Mouse (Mus musculus) liver, embryonic 12.5 days (tissue): Measurements from ENCODE around the gene Elp5. TPM values are rescaled to one million over a fixed set of nuclear protein-coding genes. Genes with fewer than 3 reads are reported as not detected.

Source experiments
- ATAC-seq: fragments of 200-750 bp; cut with Nextera tagmentation; 2 replicates; pipeline ENCODE4 v1.8.0; 2017; ENCODE audit warnings: moderate number of reproducible peaks, mild to moderate bottlenecking, moderate library complexity
- H3K27ac ChIP-seq: fragments of 300-500 bp; sonication (generic); 2 replicates; pipeline ENCODE4 v1.5.1; 2016; ENCODE audit warnings: mild to moderate bottlenecking
- H3K27me3 ChIP-seq: fragments of 300-500 bp; sonication (generic); replicated peaks from 2 replicates; pipeline ENCODE4 v1.6.1; 2016; ENCODE audit warnings: mild to moderate bottlenecking, moderate library complexity
- H3K36me3 ChIP-seq: fragments of 300-500 bp; sonication (generic); 2 replicates; pipeline ENCODE4 v1.6.1; 2016; ENCODE audit warnings: mild to moderate bottlenecking, moderate library complexity
- H3K4me1 ChIP-seq: fragments of 300-500 bp; sonication (generic); 2 replicates; pipeline ENCODE4 v1.6.1; 2016
- H3K4me2 ChIP-seq: fragments of 300-500 bp; sonication (generic); 2 replicates; pipeline ENCODE4 v1.6.1; 2016; ENCODE audit warnings: mild to moderate bottlenecking, moderate library complexity
- H3K4me3 ChIP-seq: fragments of 300-500 bp; sonication (generic); 2 replicates; pipeline ENCODE4 v1.5.1; 2016; ENCODE audit warnings: mild to moderate bottlenecking, moderate library complexity
- H3K9ac ChIP-seq: fragments of 300-500 bp; sonication (generic); 2 replicates; pipeline ENCODE4 v1.6.1; 2016; ENCODE audit warnings: mild to moderate bottlenecking, moderate library complexity
- H3K9me3 ChIP-seq: fragments of 300-500 bp; sonication (generic); replicated peaks from 2 replicates; pipeline ENCODE4 v1.6.1; 2016; ENCODE audit warnings: mild to moderate bottlenecking, moderate library complexity
- WGBS: fragments of 180-500 bp; shearing (Covaris S2); methylation state at CpG from one replicate; pipeline ENCODE4 v1.1.7; 2016; ENCODE audit not compliant: insufficient replicate concordance; 5-methylcytosine and 5-hydroxymethylcytosine counted together
- microRNA counts: library from miRNA; unstranded; fragments of <30 nt; microRNA quantifications from one replicate; lab custom pipeline; 2017
- microRNA-seq: library from miRNA; unstranded; fragments of <30 nt; microRNA quantifications from one replicate; pipeline ENCODE4, GENCODE M21; 2017
- polyA plus RNA-seq: library from polyadenylated mRNA; unstranded; fragments of >200 nt; fragmentation: Nextera tagmentation; extraction: Ambion mirVana; gene quantifications from 2 replicates; pipeline ENCODE4 v1.2.1, GENCODE M21; 2016

Gene Elp5
- polyA plus RNA-seq, 1 experiment from 2014 or later = 91.8 TPM

DNA sequence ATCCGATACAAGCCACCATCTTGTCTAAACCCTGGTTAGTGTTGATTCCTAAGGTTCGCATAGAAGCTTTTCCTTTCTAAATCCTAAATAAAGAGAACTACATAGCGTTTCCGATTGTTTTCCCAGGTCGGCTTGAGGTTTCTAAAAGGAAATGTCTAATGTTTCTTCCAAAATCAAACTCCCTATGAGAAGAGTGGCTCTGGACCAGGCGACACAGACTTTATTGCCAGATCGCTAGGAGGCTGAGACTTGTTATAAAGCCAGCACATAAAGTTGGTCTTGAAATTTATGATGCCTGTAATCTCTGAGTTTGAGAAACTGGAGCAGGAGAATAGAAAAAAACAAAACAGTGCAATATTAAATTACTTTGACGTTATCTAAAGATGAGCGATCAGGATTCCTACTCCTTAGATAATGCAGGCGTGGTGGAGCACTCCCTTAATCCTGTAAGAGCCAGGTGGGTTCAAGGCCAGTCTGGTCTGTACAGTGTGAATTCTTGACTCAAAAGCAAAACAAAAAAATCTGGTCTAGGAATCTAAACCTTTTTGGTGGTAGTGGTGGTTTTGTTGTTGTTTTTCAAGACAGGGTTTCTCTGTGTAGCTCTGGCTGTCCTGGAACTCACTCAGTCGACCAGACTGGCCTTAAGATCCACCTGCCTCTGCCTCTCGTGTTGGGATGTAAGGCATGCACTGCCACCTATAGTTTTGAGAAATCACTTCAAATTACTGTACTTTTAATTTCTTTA, 60.1 kb downstream of the Elp5 start:
- H3K9me3 ChIP-seq = no peaks in the 10 kb centered on the region
- peak overlapping the region; percentile 86 for H3K4me3 ChIP-seq
- WGBS = 1% methylated on average over 12 of the region's 12 CpGs
- H3K27me3 ChIP-seq = no peaks in the 10 kb centered on the region
- H3K4me1 ChIP-seq = peaks cover 50% of the 10 kb centered on the region
- peaks cover 27% of the 10 kb centered on the region for H3K36me3 ChIP-seq
- peak overlapping the region; percentile 99 for H3K27ac ChIP-seq
- H3K4me2 ChIP-seq = peak overlapping the region; percentile 78
- no peak for ATAC-seq
- peak overlapping the region; percentile 79 for H3K9ac ChIP-seq

DNA sequence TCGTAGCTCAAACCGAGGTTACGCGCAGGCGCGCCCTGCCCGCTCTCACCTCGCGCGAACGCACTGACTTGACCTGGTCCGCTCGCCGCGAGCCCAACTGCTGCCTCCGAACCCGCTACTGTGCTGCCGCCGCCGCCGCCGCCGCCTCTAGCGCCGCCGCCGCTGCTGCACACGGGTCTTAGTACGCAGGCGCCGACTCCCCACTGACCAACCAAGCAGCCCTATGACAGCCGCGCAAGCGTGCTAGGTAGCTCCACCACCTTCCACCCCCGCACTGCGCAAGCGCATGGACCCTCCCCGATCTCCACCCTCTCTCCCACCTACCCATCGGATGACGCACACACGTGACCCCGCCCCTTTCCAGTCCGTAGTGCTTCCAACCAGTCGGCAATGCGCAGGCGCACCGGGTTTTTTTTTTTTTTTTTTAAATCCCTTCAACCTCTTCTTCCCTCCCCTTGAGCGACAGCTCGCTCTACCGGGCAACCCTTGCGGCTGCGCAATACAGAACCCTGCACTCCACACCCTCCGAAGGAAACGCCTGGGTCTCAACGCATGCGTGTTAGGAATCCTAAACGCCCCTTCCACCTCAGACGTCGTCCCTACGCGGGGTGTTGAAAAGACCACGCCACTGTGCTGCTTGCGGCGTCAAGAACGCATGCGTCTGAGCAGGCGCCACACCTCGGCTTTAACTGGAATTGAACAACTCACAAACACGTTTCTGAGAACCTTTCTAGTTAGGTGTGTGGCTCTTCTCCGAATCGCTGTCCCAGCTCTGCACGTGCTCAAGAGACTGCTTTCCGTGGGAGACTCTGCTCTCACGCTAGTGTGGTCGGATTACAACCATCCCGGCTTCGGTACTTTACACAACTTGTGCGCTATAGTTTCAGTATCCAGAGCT, 61.0 kb downstream of the Elp5 start, which contains the start of gene Eif5a:
Gene Eif5a, minus strand, starts transcription at position 845 of the 898 bp plus-strand sequence.
- peaks cover 58% of the 10 kb centered on the region for H3K4me1 ChIP-seq

DNA sequence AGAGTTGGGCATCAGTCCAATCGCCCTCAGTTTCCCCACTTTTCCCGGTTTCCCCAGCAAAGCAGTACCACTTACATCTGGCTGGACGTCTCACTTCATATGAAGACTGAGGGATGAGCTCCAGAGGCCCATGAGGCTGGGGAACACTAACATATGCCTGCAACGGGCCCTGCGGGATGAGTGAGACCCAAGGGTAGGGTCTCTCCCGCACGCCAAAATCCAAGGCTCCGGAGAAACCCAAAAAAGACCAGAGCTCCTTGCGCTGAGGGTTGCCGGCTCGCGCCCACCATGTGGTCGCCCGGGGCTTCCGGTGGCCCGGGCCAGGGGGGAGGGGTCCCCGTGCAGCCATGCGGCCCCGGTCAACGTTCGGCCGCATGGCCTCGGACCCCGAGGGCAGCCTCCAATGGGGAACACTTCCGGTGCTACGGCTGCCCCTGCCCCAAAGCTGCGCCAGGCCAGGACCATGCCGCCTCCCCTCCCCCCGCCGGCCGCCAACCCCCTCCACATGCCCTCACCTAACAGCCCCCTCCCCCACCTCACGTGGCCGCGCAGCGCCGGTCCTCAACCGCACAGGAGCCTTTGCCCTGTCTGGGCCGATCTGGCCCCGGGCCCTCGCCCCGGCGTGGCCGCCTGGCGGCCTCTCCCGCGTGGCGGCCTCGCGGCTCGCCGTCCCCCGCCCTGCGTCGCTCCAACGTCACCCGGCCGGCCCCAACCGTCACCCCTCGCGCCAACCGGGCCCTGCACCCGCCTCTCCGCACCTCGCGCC, 61.9 kb downstream of the Elp5 start:
- Histone ChIP-seq H3K27ac (peak overlapping the region; percentile 99), H3K4me1 (peaks cover 68% of the 10 kb centered on the region), H3K4me3 (peak overlapping the region; percentile 86), H3K9ac (peak overlapping the region; percentile 100), H3K9me3 (no peaks in the 10 kb centered on the region), H3K27me3 (no peaks in the 10 kb centered on the region), H3K4me2 (peak overlapping the region; percentile 92), H3K36me3 (peaks cover 45% of the 10 kb centered on the region)
- WGBS = under 1% methylated on average over 46 of the region's 65 CpGs
- 0 out of 2 replicates have a peak, but pooled peaks have one; percentile 1 for ATAC-seq

More for the DNA sequence above, 61.0 kb downstream of the Elp5 start, which contains the start of gene Eif5a:
- ATAC-seq = peak; percentile 91
- H3K9me3 ChIP-seq = no peaks in the 10 kb centered on the region
- H3K9ac ChIP-seq = peak within 1 kb of the TSS; percentile 100
- peak within 1 kb of the TSS; percentile 99 for H3K27ac ChIP-seq
- H3K27me3 ChIP-seq = no peaks in the 10 kb centered on the region
- peak within 1 kb of the TSS; percentile 86 for H3K4me3 ChIP-seq
- WGBS = under 1% methylated on average over 78 of the region's 78 CpGs
- H3K36me3 ChIP-seq = peaks cover 36% of the 10 kb centered on the region
- H3K4me2 ChIP-seq = peak within 1 kb of the TSS; percentile 92

DNA sequence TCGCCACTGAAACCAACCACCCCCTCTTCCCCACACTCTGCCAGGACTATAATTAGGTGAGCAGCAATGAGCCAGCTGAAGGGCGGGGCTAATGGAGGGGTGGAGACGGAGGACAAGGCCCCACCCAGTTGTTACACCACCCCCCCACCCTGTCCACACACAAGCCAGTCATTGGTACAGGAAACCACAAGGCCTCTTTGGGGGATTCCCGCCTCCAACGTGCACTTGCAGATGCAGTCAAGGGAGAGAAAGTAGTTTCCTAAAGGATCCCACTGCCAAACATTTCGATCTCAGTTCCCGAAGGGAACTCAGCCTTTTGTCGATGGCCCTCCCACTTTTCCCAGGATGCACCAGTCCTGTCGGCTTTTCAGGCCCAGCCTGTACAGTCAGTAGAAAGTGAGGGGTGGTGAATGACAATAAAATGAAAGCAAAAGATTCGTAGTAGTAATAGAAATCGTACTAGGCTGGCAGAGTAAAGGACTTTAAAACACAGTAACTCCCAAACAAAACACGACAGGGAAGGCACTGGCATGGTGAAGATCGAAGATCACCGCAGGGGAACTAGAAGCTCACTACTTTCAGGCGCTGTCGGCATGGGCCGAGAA, 62.6 kb downstream of the Elp5 start:
- Histone ChIP-seq H3K27ac (peak overlapping the region; percentile 99), H3K27me3 (no peaks in the 10 kb centered on the region), H3K9me3 (no peaks in the 10 kb centered on the region), H3K4me2 (peak overlapping the region; percentile 92), H3K36me3 (peaks cover 52% of the 10 kb centered on the region), H3K4me1 (peaks cover 74% of the 10 kb centered on the region), H3K9ac (peak overlapping the region; percentile 100), H3K4me3 (peak overlapping the region; percentile 86)
- WGBS = under 1% methylated on average over 17 of the region's 17 CpGs
- peak; percentile 58 for ATAC-seq

DNA sequence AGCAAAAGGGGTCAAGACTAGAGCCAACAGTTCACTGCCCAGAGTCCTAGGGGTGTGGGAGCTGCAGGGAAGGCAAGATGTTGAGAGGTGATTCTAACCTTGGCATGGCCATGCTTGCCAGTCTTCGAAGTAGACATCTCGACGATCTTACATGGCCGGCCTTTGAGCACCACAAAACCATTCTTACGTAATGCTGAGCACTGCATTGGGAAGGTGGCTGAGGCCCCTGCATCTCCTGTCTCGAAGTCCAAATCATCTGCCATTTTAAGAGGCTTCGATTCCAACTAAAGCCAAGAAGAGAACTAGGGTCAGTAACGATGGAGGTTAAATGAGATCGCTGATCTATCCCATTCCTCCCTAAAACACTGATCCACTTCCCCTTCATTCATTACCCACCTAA, 63.3 kb downstream of the Elp5 start:
- H3K4me2 ChIP-seq = peak overlapping the region; percentile 92
- WGBS = 51% methylated on average over 9 of the region's 9 CpGs
- H3K27ac ChIP-seq = peak overlapping the region; percentile 99
- peaks cover 56% of the 10 kb centered on the region for H3K36me3 ChIP-seq
- peak overlapping the region; percentile 100 for H3K9ac ChIP-seq
- H3K27me3 ChIP-seq = no peaks in the 10 kb centered on the region
- no peak for ATAC-seq
- H3K4me3 ChIP-seq = peak overlapping the region; percentile 86
- H3K9me3 ChIP-seq = no peaks in the 10 kb centered on the region
- peaks cover 71% of the 10 kb centered on the region for H3K4me1 ChIP-seq

MicroRNAs within 50 kb of the gene (microRNA counts, 519-probe panel; counts per million panel counts)
- microRNA mmu-miR-324-3p (lab: Ali Mortazavi, UCI) (582 counts per million, percentile 70 among the panel's probes with 10 or more counts), microRNA mmu-miR-324-5p (lab: Ali Mortazavi, UCI) (582 counts per million, percentile 70 among the panel's probes with 10 or more counts)

Small RNA genes lying within 50 kb of the gene (microRNA-seq; reads per million reads assigned to microRNA genes)
- gene Gm44349 (1.1 reads per million), gene Mir324 (2,716 reads per million, percentile 83 among the genes with 10 or more reads in this experiment)

Other genes with a start within 250 kb of the Elp5 start
- 17.4 and 20.2 TPM in 2 replicates for gene Polr2a, start 223.9 kb downstream of the Elp5 start, polyA plus RNA-seq
- not detected in 2 replicates for gene Slc35g3, start 220.5 kb downstream of the Elp5 start, polyA plus RNA-seq
- gene Zbtb4, start 216.6 kb downstream of the Elp5 start, polyA plus RNA-seq = 0.43 and 0.70 TPM in 2 replicates
- gene Chrnb1, start 186.6 kb downstream of the Elp5 start, polyA plus RNA-seq = 0.63 and 0.64 TPM in 2 replicates
- 0.45 and 0.48 TPM in 2 replicates for gene Fgf11, start 180.7 kb downstream of the Elp5 start, polyA plus RNA-seq
- 0.59 and 0.72 TPM in 2 replicates for gene Tmem102, start 176.9 kb downstream of the Elp5 start, polyA plus RNA-seq
- not detected in 2 replicates for gene Gm39566, start 167.2 kb downstream of the Elp5 start, polyA plus RNA-seq
- not detected in 2 replicates for gene Spem2, start 164.1 kb downstream of the Elp5 start, polyA plus RNA-seq
- gene Spem1, start 160.3 kb downstream of the Elp5 start, polyA plus RNA-seq = not detected in 2 replicates
- gene Nlgn2, start 144.7 kb downstream of the Elp5 start, polyA plus RNA-seq = 1.3 and 1.4 TPM in 2 replicates
- gene Tmem256, start 144.0 kb downstream of the Elp5 start, polyA plus RNA-seq = 330 and 338 TPM in 2 replicates
- gene Plscr3, start 136.1 kb downstream of the Elp5 start, polyA plus RNA-seq = 37.0 and 37.7 TPM in 2 replicates
- gene Tnk1, start 123.8 kb downstream of the Elp5 start, polyA plus RNA-seq = 1.2 and 1.4 TPM in 2 replicates
- gene Tmem95, start 104.5 kb downstream of the Elp5 start, polyA plus RNA-seq = not detected in 2 replicates
- gene Kctd11, start 101.1 kb downstream of the Elp5 start, polyA plus RNA-seq = 1.3 TPM in 2 replicates
- 7.6 and 8.1 TPM in 2 replicates for gene Acap1, start 87.0 kb downstream of the Elp5 start, polyA plus RNA-seq
- gene 2810408A11Rik, start 81.5 kb downstream of the Elp5 start, polyA plus RNA-seq = 2.3 TPM in 2 replicates
- 4.5 and 5.7 TPM in 2 replicates for gene Neurl4, start 81.4 kb downstream of the Elp5 start, polyA plus RNA-seq
- gene Gps2, start 68.6 kb downstream of the Elp5 start, polyA plus RNA-seq = 125 TPM in 2 replicates
- gene Eif5a, start 60.6 kb downstream of the Elp5 start, polyA plus RNA-seq = 2,199 and 2,266 TPM in 2 replicates
- gene Ybx2, start 46.7 kb downstream of the Elp5 start, polyA plus RNA-seq = 0.20 and 0.25 TPM in 2 replicates
- 14.9 and 17.0 TPM in 2 replicates for gene Slc2a4, start 34.3 kb downstream of the Elp5 start, polyA plus RNA-seq
- 2.8 and 3.3 TPM in 2 replicates for gene Cldn7, start 17.7 kb downstream of the Elp5 start, polyA plus RNA-seq
- gene Ctdnep1, start 1.4 kb downstream of the Elp5 start, polyA plus RNA-seq = 14.0 and 15.2 TPM in 2 replicates
- 260 and 270 TPM in 2 replicates for gene Gabarap, start 8.6 kb upstream of the Elp5 start, polyA plus RNA-seq
- gene Phf23, start 13.3 kb upstream of the Elp5 start, polyA plus RNA-seq = 39.5 and 40.9 TPM in 2 replicates
- 13.4 and 13.7 TPM in 2 replicates for gene Dvl2, start 18.1 kb upstream of the Elp5 start, polyA plus RNA-seq
- 89.9 and 91.3 TPM in 2 replicates for gene Acadvl, start 32.9 kb upstream of the Elp5 start, polyA plus RNA-seq
- 2.3 and 2.7 TPM in 2 replicates for gene Dlg4, start 34.4 kb upstream of the Elp5 start, polyA plus RNA-seq
- gene Asgr1, start 71.6 kb upstream of the Elp5 start, polyA plus RNA-seq = 0.51 and 0.63 TPM in 2 replicates
- 4.3 and 4.8 TPM in 2 replicates for gene Asgr2, start 110.1 kb upstream of the Elp5 start, polyA plus RNA-seq
- gene Mgl2, start 147.8 kb upstream of the Elp5 start, polyA plus RNA-seq = 0.72 and 0.80 TPM in 2 replicates
- gene Clec10a, start 173.7 kb upstream of the Elp5 start, polyA plus RNA-seq = 0.33 TPM in 1 of 2 replicates, not detected in the other
- 1.5 and 1.8 TPM in 2 replicates for gene Slc16a11, start 230.2 kb upstream of the Elp5 start, polyA plus RNA-seq
- gene Slc16a13, start 238.5 kb upstream of the Elp5 start, polyA plus RNA-seq = 6.1 and 8.5 TPM in 2 replicates
- gene Bcl6b, start 247.3 kb upstream of the Elp5 start, polyA plus RNA-seq = 2.8 and 3.8 TPM in 2 replicates